Mouse (Mus musculus): Measurements from ENCODE around the gene Apob. TPM values are rescaled to one million over a fixed set of nuclear protein-coding genes. Genes with fewer than 3 reads are reported as not detected.

Gene Apob
- total and polyA plus RNA-seq, 3 experiments, result not detected

DNA sequence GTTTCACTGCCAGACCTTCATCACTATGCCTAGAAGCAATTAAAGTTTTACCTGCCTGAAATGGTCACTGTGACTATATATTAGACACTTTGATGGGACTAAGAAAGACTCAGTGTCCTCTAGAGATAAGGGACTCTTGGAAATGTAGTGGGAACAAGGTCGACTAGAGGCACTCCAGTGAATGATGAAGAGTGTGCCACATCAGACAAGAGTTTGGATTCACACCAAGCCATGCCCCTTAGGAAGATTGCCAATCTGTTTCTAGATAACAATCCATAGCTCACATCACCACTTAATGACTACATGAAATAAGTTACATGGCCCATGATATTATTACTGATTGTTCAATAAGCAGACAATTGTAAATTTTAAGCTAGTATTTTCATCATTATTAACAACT is 14.1 kb downstream of the Apob start:
- H3K4me1 ChIP-seq (ENCODE audit: control insufficient read depth in 1 of 2, insufficient read depth in 2 of 2, low read length in 2 of 2), result no peaks in the 10 kb centered on the region
- no peaks in the 10 kb centered on the region; a peak in 1 of 4 replicates for H3K27me3 ChIP-seq (ENCODE audit: control insufficient read depth in 1 of 2, insufficient read depth in 2 of 2, low read length in 2 of 2)
- no peak overlapping the region for H3K9ac ChIP-seq (ENCODE audit: control insufficient read depth, low read depth, low read length, poor library complexity, severe bottlenecking)
- H3K79me2 ChIP-seq (ENCODE audit: control insufficient read depth, insufficient read depth, low read length, poor library complexity), result no peaks in the 10 kb centered on the region
- no peak for DNase-seq (ENCODE audit: low read depth, low spot score)
- no peaks in the 10 kb centered on the region for H3K36me3 ChIP-seq (ENCODE audit: control insufficient read depth in 1 of 2, insufficient read depth in 2 of 2, low read length in 2 of 2)
- H3K9me3 ChIP-seq (replicated peaks; ENCODE audit: insufficient read depth, low read length), result no peaks in the 10 kb centered on the region
- TF ChIP-seq USF1 (IDR thresholded peaks at IDR 0.05; ENCODE audit: low read depth, low read length) (no peak), MAX (IDR thresholded peaks at IDR 0.05; ENCODE audit: low read length) (no peak), ZMIZ1 (IDR thresholded peaks at IDR 0.05; ENCODE audit: low read depth, low read length) (no peak), RAD21 (IDR thresholded peaks at IDR 0.05; ENCODE audit: low read depth, low read length) (no peak), BHLHE40 (IDR thresholded peaks at IDR 0.05; ENCODE audit: borderline replicate concordance, low read depth, low read length) (no peak), CHD1 (IDR thresholded peaks at IDR 0.05; ENCODE audit: low read depth, low read length) (no peak), MXI1 (IDR thresholded peaks at IDR 0.05; ENCODE audit: low read depth, low read length) (no peak), CHD2 (IDR thresholded peaks at IDR 0.05; ENCODE audit: low read length) (no peak), TAL1 (IDR thresholded peaks at IDR 0.05; ENCODE audit: low read length) (no peak), MAFK (IDR thresholded peaks at IDR 0.05; ENCODE audit: borderline replicate concordance, low read depth, low read length) (no peak), MYB (IDR thresholded peaks at IDR 0.05; ENCODE audit: low read depth, low read length) (no peak)
- H3K27ac ChIP-seq (ENCODE audit: control insufficient read depth, low read depth, low read length), result no peak overlapping the region
- H3K4me3 ChIP-seq (ENCODE audit: control insufficient read depth in 1 of 2, insufficient read depth in 1 of 2, low read depth in 2 of 2, low read length in 2 of 2), result no peak overlapping the region

DNA sequence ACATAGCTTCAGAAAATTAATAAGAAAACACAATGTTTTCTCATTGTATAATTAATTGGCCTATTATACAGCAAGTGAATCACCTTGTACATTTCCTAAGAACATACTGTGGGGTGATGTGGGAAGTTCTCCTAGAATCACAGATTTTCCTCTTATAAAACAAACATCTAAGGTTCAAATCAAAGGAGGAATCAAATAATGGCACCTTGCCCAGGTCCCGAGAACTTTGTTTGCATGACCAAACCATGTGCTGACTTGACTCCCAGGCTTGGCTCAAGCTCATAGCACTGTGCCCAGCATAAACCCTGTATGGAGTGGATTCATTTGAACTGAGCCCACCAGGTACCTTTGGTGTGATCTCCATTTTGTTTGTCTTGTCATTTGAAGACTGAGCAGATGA is 43.5 kb downstream of the Apob start:
- H3K36me3 ChIP-seq (ENCODE audit: control insufficient read depth in 1 of 2, insufficient read depth in 2 of 2, low read length in 2 of 2), result no peaks in the 10 kb centered on the region
- TF ChIP-seq MYB (IDR thresholded peaks at IDR 0.05; ENCODE audit: low read depth, low read length) (no peak), HCFC1 (IDR thresholded peaks at IDR 0.05; ENCODE audit: low read depth, low read length) (no peak), GABPA (IDR thresholded peaks at IDR 0.05; ENCODE audit: low read depth, low read length) (no peak), TBP (IDR thresholded peaks at IDR 0.05; ENCODE audit: low read depth, low read length) (no peak), NELFE (IDR thresholded peaks at IDR 0.05; ENCODE audit: low read depth, low read length) (no peak), E2F4 (IDR thresholded peaks at IDR 0.05; ENCODE audit: borderline replicate concordance, low read depth, low read length) (no peak), ZKSCAN1 (IDR thresholded peaks at IDR 0.05; ENCODE audit: low read depth, low read length) (no peak), MAX (IDR thresholded peaks at IDR 0.05; ENCODE audit: low read length) (no peak), TCF12 (IDR thresholded peaks at IDR 0.05; ENCODE audit: low read depth, low read length) (no peak), KAT2A (conservative IDR thresholded peaks at IDR 0.05; ENCODE audit: low read depth, low read length) (no peak), RAD21 (IDR thresholded peaks at IDR 0.05; ENCODE audit: low read depth, low read length) (no peak), UBTF (IDR thresholded peaks at IDR 0.05; ENCODE audit: borderline replicate concordance, insufficient read depth, low read depth, low read length) (no peak), USF1 (IDR thresholded peaks at IDR 0.05; ENCODE audit: low read depth, low read length) (no peak), ELF1 (IDR thresholded peaks at IDR 0.05; ENCODE audit: low read depth, low read length) (no peak), POLR2AphosphoS2 (IDR thresholded peaks at IDR 0.05; ENCODE audit: low read length) (no peak), MYC (IDR thresholded peaks at IDR 0.05; ENCODE audit: low read depth, low read length) (no peak)
- no peaks in the 10 kb centered on the region for H3K4me1 ChIP-seq (ENCODE audit: control insufficient read depth in 1 of 2, insufficient read depth in 2 of 2, low read length in 2 of 2)
- no peak overlapping the region for H3K9ac ChIP-seq (ENCODE audit: control insufficient read depth, low read depth, low read length, poor library complexity, severe bottlenecking)
- H3K9me3 ChIP-seq (replicated peaks; ENCODE audit: insufficient read depth, low read length), result no peaks in the 10 kb centered on the region
- DNase-seq (ENCODE audit: low read depth, low spot score), result no peak
- no peak overlapping the region for H3K4me3 ChIP-seq (ENCODE audit: control insufficient read depth in 1 of 2, insufficient read depth in 1 of 2, low read depth in 2 of 2, low read length in 2 of 2)
- no peaks in the 10 kb centered on the region for H3K79me2 ChIP-seq (ENCODE audit: control insufficient read depth, insufficient read depth, low read length, poor library complexity)
- H3K27me3 ChIP-seq (ENCODE audit: control insufficient read depth in 1 of 2, insufficient read depth in 2 of 2, low read length in 2 of 2), result peaks cover 0 to 2% of the 10 kb centered on the region in 2 experiments; a peak in 1 of 4 replicates
- no peak overlapping the region for H3K27ac ChIP-seq (ENCODE audit: control insufficient read depth, low read depth, low read length)

All from MEL (cell line).